Mouse (Mus musculus): ENCODE measurements around the gene Epyc.
"Not testable (repeated sequence)": the region's sequence is repeated elsewhere in the genome, so short reads cannot be mapped to it uniquely, and the experiment has no call there.

Epyc gene

GRCm38 (mm10) chr10:97714584-97714983 is 70.7 kb downstream of the Epyc start:
- no peak for DNase-seq (ENCODE audit: low spot score)

GRCm38 (mm10) chr10:97715289-97715906 is 71.5 kb downstream of the Epyc start:
- DNase-seq (ENCODE audit: low spot score): no peak

GRCm38 (mm10) chr10:97717233-97717632 is 73.4 kb downstream of the Epyc start:
- DNase-seq (ENCODE audit: low spot score): no peak

GRCm38 (mm10) chr10:97718021-97718420 is 74.2 kb downstream of the Epyc start:
- DNase-seq (ENCODE audit: low spot score): no peak

GRCm38 (mm10) chr10:97720625-97721024 is 76.8 kb downstream of the Epyc start:
- DNase-seq (ENCODE audit: low spot score): no peak

GRCm38 (mm10) chr10:97722709-97723108 is 78.8 kb downstream of the Epyc start:
- no peak for DNase-seq (ENCODE audit: low spot score)

GRCm38 (mm10) chr10:97725929-97726328 is 82.1 kb downstream of the Epyc start:
- DNase-seq (ENCODE audit: low spot score): no peak

- DNase-seq (ENCODE audit: low spot score): not testable (repeated sequence)
These were observed 82.8 kb downstream of the Epyc start, which contains the start of gene C030005K15Rik for GRCm38 (mm10) chr10:97726655-97727054. TSS of gene C030005K15Rik (minus strand) at chr10:97726755.

Measured in ovary, postnatal 36 days (tissue).